Mouse (Mus musculus): ENCODE results near the gene Olfr697. TPM values are rescaled to one million over a fixed set of nuclear protein-coding genes. Genes with fewer than 3 reads are reported as not detected.

Gene Olfr697
- not detected for polyA plus RNA-seq (2014; fragmentation: Illumina TruSeq; extraction: RNeasy Lipid Tissue Mini Kit (QIAGEN cat#74804); ENCODE audit: insufficient read depth, low read depth, low replicate concordance)

DNA sequence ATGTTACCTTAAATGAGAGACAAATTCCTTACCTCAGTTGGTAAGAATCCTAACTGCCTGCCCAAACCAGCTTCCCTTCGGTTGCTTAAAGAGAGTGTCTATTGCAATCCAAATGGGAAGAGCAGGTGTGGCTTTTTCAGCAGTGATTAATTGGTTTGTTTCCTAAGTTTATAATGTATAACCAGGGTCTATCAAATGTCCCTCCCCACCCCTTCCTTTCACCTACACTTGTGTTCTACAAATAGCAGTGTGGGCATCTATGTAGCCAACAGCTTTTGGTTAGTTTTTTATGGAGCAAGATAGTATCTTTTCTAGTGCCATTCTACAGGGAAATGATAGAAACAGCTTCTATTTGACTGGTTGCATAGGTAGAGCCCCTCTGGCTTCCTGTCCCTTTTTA, at the start of gene Olfr697:
Gene Olfr697 (minus strand): TSS at position 101 of the 400 bp plus-strand sequence.

DNA sequence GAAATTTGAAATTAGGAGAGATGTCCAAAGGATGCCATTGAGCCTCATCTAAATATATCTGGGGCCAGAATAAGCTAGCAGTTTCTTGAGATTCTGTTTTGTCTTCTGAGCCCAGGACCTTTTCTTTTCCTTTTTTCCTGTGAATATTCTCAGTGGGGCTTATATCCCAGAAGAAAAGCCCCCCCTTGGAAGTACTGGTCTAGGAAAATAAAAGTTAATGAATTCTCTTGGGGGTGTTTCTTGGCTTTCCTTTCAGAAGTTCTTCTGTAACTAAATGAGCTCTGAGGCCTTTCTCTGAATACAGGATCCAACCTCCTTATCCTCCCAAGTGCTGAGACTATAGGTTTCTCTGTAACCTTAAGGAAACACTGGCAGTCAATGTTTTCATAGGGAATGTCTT, 13.1 kb upstream of the Olfr697 start, which contains the start of gene Olfr698:
Gene Olfr698 (minus strand): TSS at position 101 of the 400 bp plus-strand sequence.

DNA sequence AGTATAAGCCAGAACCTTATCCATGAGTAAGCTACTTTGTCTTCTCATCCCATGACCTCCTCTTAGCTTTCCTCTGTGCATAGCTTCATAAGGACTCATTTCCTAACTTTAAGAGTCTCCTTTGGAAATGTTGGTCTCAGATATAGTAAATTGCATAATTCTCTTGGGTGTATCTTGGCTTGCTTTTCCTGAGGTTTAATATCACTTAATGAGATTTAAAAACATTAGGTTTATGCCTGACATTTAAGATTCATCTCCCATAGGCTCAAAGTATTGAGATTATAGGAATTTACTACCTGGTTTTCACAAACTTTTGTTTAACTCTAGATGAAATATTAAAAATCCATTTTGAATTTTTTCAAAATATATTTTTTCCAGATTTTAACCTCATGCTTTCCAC, 25.9 kb downstream of the Olfr697 start, which contains the start of gene Olfr695:
Gene Olfr695 (minus strand): TSS at position 101 of the 400 bp plus-strand sequence.

DNA sequence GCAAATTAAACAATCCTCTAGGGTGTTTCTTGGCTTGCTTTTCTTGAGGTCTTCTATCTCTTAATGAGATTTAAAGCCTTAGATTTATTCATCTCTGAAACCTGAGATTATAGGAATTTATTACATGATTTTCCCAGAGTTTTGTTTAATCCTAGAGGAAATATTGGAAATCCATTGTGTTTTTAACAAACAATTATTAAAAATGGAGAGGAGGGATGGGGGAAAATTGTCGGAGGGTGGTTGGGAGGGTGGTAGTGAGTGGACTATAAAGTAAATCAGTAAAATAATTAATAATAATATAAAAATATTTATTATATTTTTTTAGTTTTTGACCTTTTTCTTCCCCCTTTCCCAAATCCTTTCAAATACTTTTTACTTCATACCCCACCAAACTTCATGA, 50.5 kb downstream of the Olfr697 start, which contains the start of gene Olfr694:
Gene Olfr694 (minus strand): TSS at position 101 of the 400 bp plus-strand sequence.

Other genes with a start within 250 kb of the Olfr697 start
- gene Olfr693, start 61.9 kb downstream of the Olfr697 start, polyA plus RNA-seq (2014; fragmentation: Illumina TruSeq; extraction: RNeasy Lipid Tissue Mini Kit (QIAGEN cat#74804); ENCODE audit: insufficient read depth, low read depth, low replicate concordance), result not detected
- not detected for gene Olfr694, start 50.6 kb downstream of the Olfr697 start, polyA plus RNA-seq (2014; fragmentation: Illumina TruSeq; extraction: RNeasy Lipid Tissue Mini Kit (QIAGEN cat#74804); ENCODE audit: insufficient read depth, low read depth, low replicate concordance)
- gene Olfr695, start 26.0 kb downstream of the Olfr697 start, polyA plus RNA-seq (2014; fragmentation: Illumina TruSeq; extraction: RNeasy Lipid Tissue Mini Kit (QIAGEN cat#74804); ENCODE audit: insufficient read depth, low read depth, low replicate concordance), result not detected
- not detected for gene Olfr698, start 13.0 kb upstream of the Olfr697 start, polyA plus RNA-seq (2014; fragmentation: Illumina TruSeq; extraction: RNeasy Lipid Tissue Mini Kit (QIAGEN cat#74804); ENCODE audit: insufficient read depth, low read depth, low replicate concordance)
- gene Olfr699, start 50.8 kb upstream of the Olfr697 start, polyA plus RNA-seq (2014; fragmentation: Illumina TruSeq; extraction: RNeasy Lipid Tissue Mini Kit (QIAGEN cat#74804); ENCODE audit: insufficient read depth, low read depth, low replicate concordance), result not detected
- not detected for gene Olfr700, start 66.4 kb upstream of the Olfr697 start, polyA plus RNA-seq (2014; fragmentation: Illumina TruSeq; extraction: RNeasy Lipid Tissue Mini Kit (QIAGEN cat#74804); ENCODE audit: insufficient read depth, low read depth, low replicate concordance)
- gene Olfr701, start 71.7 kb upstream of the Olfr697 start, polyA plus RNA-seq (2014; fragmentation: Illumina TruSeq; extraction: RNeasy Lipid Tissue Mini Kit (QIAGEN cat#74804); ENCODE audit: insufficient read depth, low read depth, low replicate concordance), result not detected
- not detected for gene Olfr702, start 91.5 kb upstream of the Olfr697 start, polyA plus RNA-seq (2014; fragmentation: Illumina TruSeq; extraction: RNeasy Lipid Tissue Mini Kit (QIAGEN cat#74804); ENCODE audit: insufficient read depth, low read depth, low replicate concordance)
- gene Olfr703, start 100.9 kb upstream of the Olfr697 start, polyA plus RNA-seq (2014; fragmentation: Illumina TruSeq; extraction: RNeasy Lipid Tissue Mini Kit (QIAGEN cat#74804); ENCODE audit: insufficient read depth, low read depth, low replicate concordance), result not detected
- not detected for gene Olfr704, start 120.7 kb upstream of the Olfr697 start, polyA plus RNA-seq (2014; fragmentation: Illumina TruSeq; extraction: RNeasy Lipid Tissue Mini Kit (QIAGEN cat#74804); ENCODE audit: insufficient read depth, low read depth, low replicate concordance)
- not detected for gene Olfr705, start 134.4 kb upstream of the Olfr697 start, polyA plus RNA-seq (2014; fragmentation: Illumina TruSeq; extraction: RNeasy Lipid Tissue Mini Kit (QIAGEN cat#74804); ENCODE audit: insufficient read depth, low read depth, low replicate concordance)
- not detected for gene Olfr706, start 145.7 kb upstream of the Olfr697 start, polyA plus RNA-seq (2014; fragmentation: Illumina TruSeq; extraction: RNeasy Lipid Tissue Mini Kit (QIAGEN cat#74804); ENCODE audit: insufficient read depth, low read depth, low replicate concordance)
- not detected for gene Olfr707, start 158.8 kb upstream of the Olfr697 start, polyA plus RNA-seq (2014; fragmentation: Illumina TruSeq; extraction: RNeasy Lipid Tissue Mini Kit (QIAGEN cat#74804); ENCODE audit: insufficient read depth, low read depth, low replicate concordance)
- gene Olfr1532-ps1, start 165.6 kb upstream of the Olfr697 start, polyA plus RNA-seq (2014; fragmentation: Illumina TruSeq; extraction: RNeasy Lipid Tissue Mini Kit (QIAGEN cat#74804); ENCODE audit: insufficient read depth, low read depth, low replicate concordance), result not detected
- gene Olfr709-ps1, start 189.8 kb upstream of the Olfr697 start, polyA plus RNA-seq (2014; fragmentation: Illumina TruSeq; extraction: RNeasy Lipid Tissue Mini Kit (QIAGEN cat#74804); ENCODE audit: insufficient read depth, low read depth, low replicate concordance), result not detected
- gene Olfr710, start 205.9 kb upstream of the Olfr697 start, polyA plus RNA-seq (2014; fragmentation: Illumina TruSeq; extraction: RNeasy Lipid Tissue Mini Kit (QIAGEN cat#74804); ENCODE audit: insufficient read depth, low read depth, low replicate concordance), result not detected
- not detected for gene Olfr6, start 221.5 kb upstream of the Olfr697 start, polyA plus RNA-seq (2014; fragmentation: Illumina TruSeq; extraction: RNeasy Lipid Tissue Mini Kit (QIAGEN cat#74804); ENCODE audit: insufficient read depth, low read depth, low replicate concordance)
- gene Olfr711, start 233.0 kb upstream of the Olfr697 start, polyA plus RNA-seq (2014; fragmentation: Illumina TruSeq; extraction: RNeasy Lipid Tissue Mini Kit (QIAGEN cat#74804); ENCODE audit: insufficient read depth, low read depth, low replicate concordance), result not detected